Mouse (Mus musculus): ENCODE results near the gene Dtx3. TPM values are rescaled to one million over a fixed set of nuclear protein-coding genes. Genes with fewer than 3 reads are reported as not detected.

The Dtx3 gene
- 68.6 and 79.4 TPM in 2 replicates for polyA plus RNA-seq (2015; fragmentation: Nextera tagmentation; extraction: Ambion mirVana)

GRCm38 (mm10) chr10:127195328-127196129 is at the start of gene Dtx3:
Gene Dtx3 (minus strand): TSS chr10:127195728.
- 2% methylated on average over 39 of the region's 47 CpGs for WGBS
- no peaks in the 10 kb centered on the region for H3K9me3 ChIP-seq (replicated peaks; ENCODE audit: control insufficient read depth, low read length)
- H3K27ac ChIP-seq (ENCODE audit: low read length), result peak within 1 kb of the TSS; percentile 96
- peaks cover 23% of the 10 kb centered on the region for H3K4me1 ChIP-seq (ENCODE audit: control insufficient read depth, insufficient read depth, low read length)
- ATAC-seq (ENCODE audit: insufficient read depth, low FRiP score), result peak; percentile 41; the same call in 1 of the 2 replicates
- H3K4me3 ChIP-seq (replicated peaks; ENCODE audit: low read length), result peak within 1 kb of the TSS; percentile 89
- no peaks in the 10 kb centered on the region for H3K27me3 ChIP-seq (ENCODE audit: control insufficient read depth, insufficient read depth, low read length)
- peak within 1 kb of the TSS; percentile 94 for H3K9ac ChIP-seq (ENCODE audit: low read length)
- H3K36me3 ChIP-seq (ENCODE audit: control insufficient read depth, insufficient read depth, low read length), result peaks cover 3% of the 10 kb centered on the region; the same call in 1 of the 2 replicates
- H3K4me2 ChIP-seq (ENCODE audit: low read depth, low read length), result peak within 1 kb of the TSS; percentile 89

- ATAC-seq (ENCODE audit: insufficient read depth, low FRiP score), result no peak
- H3K4me2 ChIP-seq (ENCODE audit: low read depth, low read length), result no peak overlapping the region
- H3K27ac ChIP-seq (ENCODE audit: low read length), result no peak overlapping the region
- no peaks in the 10 kb centered on the region for H3K4me1 ChIP-seq (ENCODE audit: control insufficient read depth, insufficient read depth, low read length)
- H3K9me3 ChIP-seq (replicated peaks; ENCODE audit: control insufficient read depth, low read length), result no peaks in the 10 kb centered on the region
- no peak overlapping the region for H3K9ac ChIP-seq (ENCODE audit: low read length)
- H3K36me3 ChIP-seq (ENCODE audit: control insufficient read depth, insufficient read depth, low read length), result no peaks in the 10 kb centered on the region
- no peak overlapping the region for H3K4me3 ChIP-seq (replicated peaks; ENCODE audit: low read length)
- no peaks in the 10 kb centered on the region for H3K27me3 ChIP-seq (ENCODE audit: control insufficient read depth, insufficient read depth, low read length)
- WGBS, result 65% methylated on average over 18 of the region's 18 CpGs
Measured at GRCm38 (mm10) chr10:127238241-127238824, 42.8 kb upstream of the Dtx3 start.

- Histone ChIP-seq H3K27ac (ENCODE audit: low read length) (no peak overlapping the region), H3K9me3 (replicated peaks; ENCODE audit: control insufficient read depth, low read length) (no peaks in the 10 kb centered on the region), H3K4me1 (ENCODE audit: control insufficient read depth, insufficient read depth, low read length) (no peaks in the 10 kb centered on the region), H3K27me3 (ENCODE audit: control insufficient read depth, insufficient read depth, low read length) (no peaks in the 10 kb centered on the region), H3K9ac (ENCODE audit: low read length) (no peak overlapping the region), H3K4me3 (replicated peaks; ENCODE audit: low read length) (no peak overlapping the region), H3K4me2 (ENCODE audit: low read depth, low read length) (no peak overlapping the region), H3K36me3 (ENCODE audit: control insufficient read depth, insufficient read depth, low read length) (no peaks in the 10 kb centered on the region)
- ATAC-seq (ENCODE audit: insufficient read depth, low FRiP score), result no peak
- 53% methylated on average over 9 of the region's 9 CpGs for WGBS
Measured at GRCm38 (mm10) chr10:127236541-127236940, 41.0 kb upstream of the Dtx3 start.

DNA sequence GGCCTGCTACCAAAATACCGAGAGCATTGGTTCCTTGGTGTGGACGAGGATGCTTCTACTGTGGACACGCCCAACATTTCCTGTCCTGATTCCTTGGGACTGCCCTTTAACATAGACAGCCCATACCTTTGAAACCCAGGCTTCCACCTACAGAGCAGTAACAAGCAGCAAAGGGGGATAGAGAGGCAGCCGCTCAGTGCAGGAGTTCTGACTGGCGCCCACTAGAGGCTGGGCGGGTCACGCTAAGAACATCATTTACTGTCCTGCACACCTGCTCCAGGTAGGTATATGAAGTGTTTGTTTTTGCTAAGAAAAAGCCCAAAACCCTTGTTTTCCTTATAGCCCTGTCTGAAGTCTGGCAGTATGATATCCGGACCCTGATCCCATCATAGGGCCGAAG is 37.6 kb upstream of the Dtx3 start:
- Histone ChIP-seq H3K27me3 (ENCODE audit: control insufficient read depth, insufficient read depth, low read length) (no peaks in the 10 kb centered on the region), H3K4me3 (replicated peaks; ENCODE audit: low read length) (no peak overlapping the region), H3K4me2 (ENCODE audit: low read depth, low read length) (no peak overlapping the region), H3K27ac (ENCODE audit: low read length) (no peak overlapping the region), H3K36me3 (ENCODE audit: control insufficient read depth, insufficient read depth, low read length) (no peaks in the 10 kb centered on the region), H3K9ac (ENCODE audit: low read length) (no peak overlapping the region), H3K4me1 (ENCODE audit: control insufficient read depth, insufficient read depth, low read length) (0 out of 2 replicates have a peak, but pooled peaks cover 6% of the 10 kb centered on the region), H3K9me3 (replicated peaks; ENCODE audit: control insufficient read depth, low read length) (no peaks in the 10 kb centered on the region)
- no peak for ATAC-seq (ENCODE audit: insufficient read depth, low FRiP score)
- WGBS, result 77% methylated on average over 9 of the region's 9 CpGs

GRCm38 (mm10) chr10:127231741-127232140 is 36.2 kb upstream of the Dtx3 start:
- Histone ChIP-seq H3K27ac (ENCODE audit: low read length) (no peak overlapping the region), H3K4me3 (replicated peaks; ENCODE audit: low read length) (no peak overlapping the region), H3K9me3 (replicated peaks; ENCODE audit: control insufficient read depth, low read length) (no peaks in the 10 kb centered on the region), H3K36me3 (ENCODE audit: control insufficient read depth, insufficient read depth, low read length) (no peaks in the 10 kb centered on the region), H3K4me2 (ENCODE audit: low read depth, low read length) (no peak overlapping the region), H3K4me1 (ENCODE audit: control insufficient read depth, insufficient read depth, low read length) (0 out of 2 replicates have a peak, but pooled peaks cover 6% of the 10 kb centered on the region), H3K27me3 (ENCODE audit: control insufficient read depth, insufficient read depth, low read length) (no peaks in the 10 kb centered on the region), H3K9ac (ENCODE audit: low read length) (no peak overlapping the region)
- ATAC-seq (ENCODE audit: insufficient read depth, low FRiP score), result no peak
- 79% methylated on average over 14 of the region's 14 CpGs for WGBS

- WGBS, result 73% methylated on average over 12 of the region's 12 CpGs
- Histone ChIP-seq H3K36me3 (ENCODE audit: control insufficient read depth, insufficient read depth, low read length) (no peaks in the 10 kb centered on the region), H3K4me3 (replicated peaks; ENCODE audit: low read length) (no peak overlapping the region), H3K4me1 (ENCODE audit: control insufficient read depth, insufficient read depth, low read length) (0 out of 2 replicates have a peak, but pooled peaks cover 6% of the 10 kb centered on the region), H3K4me2 (ENCODE audit: low read depth, low read length) (no peak overlapping the region), H3K9me3 (replicated peaks; ENCODE audit: control insufficient read depth, low read length) (no peaks in the 10 kb centered on the region), H3K27me3 (ENCODE audit: control insufficient read depth, insufficient read depth, low read length) (no peaks in the 10 kb centered on the region), H3K27ac (ENCODE audit: low read length) (no peak overlapping the region), H3K9ac (ENCODE audit: low read length) (no peak overlapping the region; the same call in 1 of the 2 replicates)
- no peak for ATAC-seq (ENCODE audit: insufficient read depth, low FRiP score)
Measured at GRCm38 (mm10) chr10:127230693-127231092, 35.2 kb upstream of the Dtx3 start.

DNA sequence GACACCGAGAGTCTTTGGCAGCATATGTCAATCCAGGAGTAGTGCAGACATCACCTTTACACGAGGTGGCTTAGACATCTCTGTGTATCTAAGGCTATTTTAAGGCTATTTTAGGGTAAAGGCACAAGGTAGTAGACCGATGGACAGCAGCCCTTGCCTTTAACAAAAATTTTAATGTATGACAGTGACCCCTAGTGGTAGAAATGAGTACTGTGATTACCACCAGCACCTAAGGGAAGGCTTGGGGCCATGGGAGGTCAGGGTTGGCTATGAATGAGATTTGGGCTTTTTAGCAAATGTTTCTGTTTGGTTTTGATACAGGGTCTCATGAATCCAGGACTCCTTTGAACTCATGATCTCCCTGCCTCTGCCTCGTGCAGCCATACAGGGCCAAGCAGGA is 33.4 kb upstream of the Dtx3 start:
- Histone ChIP-seq H3K4me2 (ENCODE audit: low read depth, low read length) (no peak overlapping the region), H3K4me3 (replicated peaks; ENCODE audit: low read length) (no peak overlapping the region), H3K4me1 (ENCODE audit: control insufficient read depth, insufficient read depth, low read length) (0 out of 2 replicates have a peak, but pooled peaks cover 6% of the 10 kb centered on the region), H3K9me3 (replicated peaks; ENCODE audit: control insufficient read depth, low read length) (no peaks in the 10 kb centered on the region), H3K27me3 (ENCODE audit: control insufficient read depth, insufficient read depth, low read length) (no peaks in the 10 kb centered on the region), H3K36me3 (ENCODE audit: control insufficient read depth, insufficient read depth, low read length) (no peaks in the 10 kb centered on the region), H3K27ac (ENCODE audit: low read length) (no peak overlapping the region), H3K9ac (ENCODE audit: low read length) (no peak overlapping the region)
- 20% methylated on average over 4 of the region's 4 CpGs for WGBS
- ATAC-seq (ENCODE audit: insufficient read depth, low FRiP score), result no peak; the same call in 1 of the 2 replicates

DNA sequence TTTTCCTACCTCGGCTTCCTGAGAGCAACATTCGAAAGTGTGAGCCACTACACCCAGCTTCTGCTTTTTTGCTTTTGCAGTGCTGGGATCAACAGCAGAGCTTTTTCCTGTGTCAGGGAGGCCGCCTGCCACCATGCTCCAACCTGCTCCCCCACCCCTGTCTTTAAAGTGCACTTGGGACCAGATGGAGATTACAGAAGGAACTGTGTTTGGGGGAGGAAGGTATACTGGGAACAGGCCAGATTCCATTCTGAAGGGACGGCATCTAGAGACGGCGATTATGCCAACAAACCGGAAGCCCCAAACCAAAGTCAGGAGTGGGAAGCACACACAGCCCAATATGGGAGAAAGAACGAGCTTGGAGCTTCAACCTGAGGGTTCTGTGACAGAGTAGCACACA is 31.6 kb upstream of the Dtx3 start:
- H3K27me3 ChIP-seq (ENCODE audit: control insufficient read depth, insufficient read depth, low read length), result no peaks in the 10 kb centered on the region
- H3K9ac ChIP-seq (ENCODE audit: low read length), result no peak overlapping the region
- no peak for ATAC-seq (ENCODE audit: insufficient read depth, low FRiP score)
- WGBS, result 82% methylated on average over 8 of the region's 8 CpGs
- no peak overlapping the region for H3K4me3 ChIP-seq (replicated peaks; ENCODE audit: low read length)
- H3K9me3 ChIP-seq (replicated peaks; ENCODE audit: control insufficient read depth, low read length), result no peaks in the 10 kb centered on the region
- no peaks in the 10 kb centered on the region for H3K36me3 ChIP-seq (ENCODE audit: control insufficient read depth, insufficient read depth, low read length)
- 0 out of 2 replicates have a peak, but pooled peaks cover 6% of the 10 kb centered on the region for H3K4me1 ChIP-seq (ENCODE audit: control insufficient read depth, insufficient read depth, low read length)
- no peak overlapping the region for H3K27ac ChIP-seq (ENCODE audit: low read length)
- no peak overlapping the region for H3K4me2 ChIP-seq (ENCODE audit: low read depth, low read length)

GRCm38 (mm10) chr10:127226318-127226895 is 30.9 kb upstream of the Dtx3 start:
- WGBS, result 70% methylated on average over 8 of the region's 8 CpGs
- H3K4me3 ChIP-seq (replicated peaks; ENCODE audit: low read length), result no peak overlapping the region
- no peaks in the 10 kb centered on the region for H3K9me3 ChIP-seq (replicated peaks; ENCODE audit: control insufficient read depth, low read length)
- no peak overlapping the region for H3K4me2 ChIP-seq (ENCODE audit: low read depth, low read length)
- no peaks in the 10 kb centered on the region for H3K27me3 ChIP-seq (ENCODE audit: control insufficient read depth, insufficient read depth, low read length)
- H3K27ac ChIP-seq (ENCODE audit: low read length), result no peak overlapping the region
- no peak for ATAC-seq (ENCODE audit: insufficient read depth, low FRiP score)
- H3K36me3 ChIP-seq (ENCODE audit: control insufficient read depth, insufficient read depth, low read length), result no peaks in the 10 kb centered on the region
- no peak overlapping the region for H3K9ac ChIP-seq (ENCODE audit: low read length)
- 0 out of 2 replicates have a peak, but pooled peaks cover 6% of the 10 kb centered on the region for H3K4me1 ChIP-seq (ENCODE audit: control insufficient read depth, insufficient read depth, low read length)

All from stomach, embryonic 16.5 days (tissue).